Mouse (Mus musculus) forebrain, embryonic 11.5 days (tissue): ENCODE measurements around the gene Vamp3. TPM values are rescaled to one million over a fixed set of nuclear protein-coding genes. Genes with fewer than 3 reads are reported as not detected.

ENCODE experiments used
- ATAC-seq: fragments of 200-750 bp; cut with Nextera tagmentation; replicated peaks from 2 replicates; pipeline ENCODE4 v1.8.0; 2017; ENCODE audit warnings: moderate TSS enrichment; ENCODE audit not compliant: low FRiP score
- DNase-seq: peaks from one replicate; pipeline ENCODE4 v3.0.0-alpha.2; 2017; ENCODE audit warnings: low spot score
- H3K27ac ChIP-seq: fragments of 300-500 bp; sonication (generic); 2 replicates; pipeline ENCODE4 v1.5.1; 2014; ENCODE audit warnings: low read depth, low read length
- H3K27me3 ChIP-seq: fragments of 300-500 bp; sonication (generic); 2 replicates; pipeline ENCODE4 v1.6.1; 2014; ENCODE audit warnings: mild to moderate bottlenecking, low read length, mixed read lengths; ENCODE audit not compliant: control insufficient read depth, insufficient read depth
- H3K36me3 ChIP-seq: fragments of 300-500 bp; sonication (generic); 2 replicates; pipeline ENCODE4 v1.6.1; 2014; ENCODE audit warnings: mild to moderate bottlenecking, low read length, moderate library complexity, mixed read lengths; ENCODE audit not compliant: control insufficient read depth, insufficient read depth
- H3K4me1 ChIP-seq: fragments of 300-500 bp; sonication (generic); replicated peaks from 2 replicates; pipeline ENCODE4 v1.6.1; 2014; ENCODE audit warnings: low read length, mixed read lengths; ENCODE audit not compliant: control insufficient read depth, insufficient read depth
- H3K4me2 ChIP-seq: fragments of 300-500 bp; sonication (generic); 2 replicates; pipeline ENCODE4 v1.6.1; 2014; ENCODE audit warnings: low read depth, mild to moderate bottlenecking, low read length, moderate library complexity, mixed read lengths; ENCODE audit not compliant: severe bottlenecking
- H3K4me3 ChIP-seq: fragments of 300-500 bp; sonication (generic); 2 replicates; pipeline ENCODE4 v1.5.1; 2014; ENCODE audit warnings: low read depth, low read length
- H3K9ac ChIP-seq: fragments of 300-500 bp; sonication (generic); 2 replicates; pipeline ENCODE4 v1.6.1; 2014; ENCODE audit warnings: low read length
- H3K9me3 ChIP-seq: fragments of 300-500 bp; sonication (generic); 2 replicates; pipeline ENCODE4 v1.6.1; 2016; ENCODE audit warnings: low read length, mixed read lengths; ENCODE audit not compliant: control insufficient read depth
- WGBS: fragments of 180-500 bp; shearing (Covaris S2); extraction: QIAGEN DNeasy Blood & Tissue Kit; methylation state at CpG from one replicate; pipeline ENCODE4 v1.1.7; 2014; 5-methylcytosine and 5-hydroxymethylcytosine counted together
- polyA plus RNA-seq: library from polyadenylated mRNA; unstranded; fragments of >200 nt; fragmentation: Nextera tagmentation; extraction: Ambion mirVana; gene quantifications from 2 replicates; pipeline ENCODE4 v1.2.1, GENCODE M21; 2014

Gene Vamp3
- polyA plus RNA-seq, 1 experiment from 2014 or later = 109 TPM

DNA sequence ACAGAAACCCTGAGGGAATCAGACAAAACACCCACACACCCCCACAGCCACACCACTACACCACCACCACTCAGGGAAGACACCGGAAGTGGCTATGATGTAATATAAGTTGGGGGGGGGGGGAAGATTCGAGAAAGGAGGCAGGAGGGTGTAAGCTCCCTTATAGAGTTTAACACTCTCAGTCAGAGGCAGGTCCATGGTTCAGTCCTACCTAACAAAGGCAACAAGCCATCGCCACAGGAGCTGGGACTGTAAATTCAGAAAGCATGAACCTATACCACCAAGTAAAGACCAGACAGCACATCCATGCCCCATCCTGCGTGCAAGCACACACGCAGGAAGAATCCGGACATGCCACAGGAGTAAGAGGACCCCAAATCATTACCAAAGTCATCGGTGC is 31.5 kb upstream of the Vamp3 start, which contains the start of gene Gm13090:
Gene Gm13090, plus strand, starts transcription at position 301 of the 400 bp plus-strand sequence.
- 87% methylated on average over 7 of the region's 7 CpGs for WGBS
- Histone ChIP-seq H3K4me1 (no peaks in the 10 kb centered on the region; the same call in 1 of the 2 replicates), H3K36me3 (peaks cover 19% of the 10 kb centered on the region), H3K9me3 (no peaks in the 10 kb centered on the region), H3K4me2 (no peak within 1 kb of the TSS), H3K27me3 (no peaks in the 10 kb centered on the region), H3K4me3 (no peak within 1 kb of the TSS), H3K27ac (no peak within 1 kb of the TSS), H3K9ac (no peak within 1 kb of the TSS)
- ATAC-seq (no peak), DNase-seq (no peak)

DNA sequence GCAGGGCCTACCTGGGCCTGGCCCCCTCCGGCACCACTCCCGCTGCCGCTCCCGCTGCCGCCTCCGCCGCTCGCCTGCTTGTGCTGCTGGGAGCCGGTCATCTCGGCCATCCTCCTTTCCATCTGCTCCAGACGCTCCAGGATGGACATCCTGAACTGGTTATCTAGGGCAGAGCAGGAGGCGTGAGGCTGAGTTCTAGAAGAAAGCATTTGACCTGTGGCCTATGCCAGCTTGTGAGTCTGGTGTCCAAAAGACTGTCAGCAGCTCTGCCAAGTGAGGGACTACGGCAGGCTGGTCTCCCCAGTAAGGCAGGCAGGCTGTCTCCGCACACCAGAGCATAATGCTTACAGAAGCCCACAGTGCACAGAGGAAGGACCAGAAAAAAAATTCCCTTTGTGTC is 31.1 kb upstream of the Vamp3 start:
- WGBS = 93% methylated on average over 14 of the region's 14 CpGs
- no peak overlapping the region for H3K9ac ChIP-seq
- peaks cover 19% of the 10 kb centered on the region for H3K36me3 ChIP-seq
- ATAC-seq (no peak), DNase-seq (no peak)
- no peak overlapping the region for H3K4me2 ChIP-seq
- H3K27ac ChIP-seq = no peak overlapping the region
- no peaks in the 10 kb centered on the region; the same call in 1 of the 2 replicates for H3K4me1 ChIP-seq
- no peak overlapping the region for H3K4me3 ChIP-seq
- H3K9me3 ChIP-seq = no peaks in the 10 kb centered on the region
- no peaks in the 10 kb centered on the region for H3K27me3 ChIP-seq

DNA sequence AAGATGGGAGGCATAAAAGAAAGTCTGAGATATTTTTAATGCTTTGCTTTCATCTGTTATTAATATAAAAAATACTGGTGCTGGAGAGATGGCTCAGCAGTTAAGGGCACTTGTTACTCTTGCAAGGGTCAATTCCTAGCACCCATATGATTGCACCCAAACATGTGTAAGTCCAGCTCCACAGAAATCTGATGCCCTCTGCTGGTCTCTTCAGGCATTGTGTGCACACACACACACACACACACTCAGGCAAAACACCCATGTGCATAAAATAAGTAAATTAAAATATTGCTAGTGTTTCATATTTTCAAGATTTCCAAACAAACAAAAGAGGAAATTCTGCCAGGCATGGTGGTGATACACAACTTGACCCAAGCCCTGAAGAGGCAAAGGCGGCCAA is 29.6 kb upstream of the Vamp3 start:
- ATAC-seq (no peak), DNase-seq (no peak)
- 89% methylated on average over 1 of the region's 1 CpGs for WGBS
- Histone ChIP-seq H3K4me3 (no peak overlapping the region), H3K9ac (no peak overlapping the region), H3K9me3 (no peaks in the 10 kb centered on the region), H3K4me1 (no peaks in the 10 kb centered on the region; the same call in 1 of the 2 replicates), H3K4me2 (no peak overlapping the region), H3K27ac (no peak overlapping the region), H3K36me3 (peaks cover 19% of the 10 kb centered on the region), H3K27me3 (no peaks in the 10 kb centered on the region)

DNA sequence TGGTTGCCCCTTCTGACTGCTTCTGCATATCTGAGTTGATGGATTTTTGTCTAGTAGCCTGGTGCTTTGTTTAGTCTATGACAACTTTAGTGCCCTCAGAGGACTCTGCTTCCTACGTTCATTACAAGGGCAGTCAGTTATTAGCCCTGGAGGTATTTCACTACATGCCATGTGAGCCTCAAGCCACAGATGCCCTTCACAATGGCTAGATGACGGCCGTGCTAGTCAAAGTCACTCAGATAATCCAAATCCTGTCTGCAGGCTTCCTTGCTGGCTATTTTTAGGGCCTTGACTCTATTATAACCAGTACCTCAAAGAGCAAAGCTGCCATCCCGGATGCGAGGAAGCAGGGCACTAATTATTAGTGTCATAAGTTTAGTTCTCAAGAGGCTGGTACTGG is 25.3 kb upstream of the Vamp3 start:
- no peak for DNase-seq
- Histone ChIP-seq H3K27me3 (no peaks in the 10 kb centered on the region), H3K9ac (no peak overlapping the region), H3K36me3 (peaks cover 24% of the 10 kb centered on the region), H3K4me2 (no peak overlapping the region), H3K9me3 (no peaks in the 10 kb centered on the region), H3K4me1 (no peaks in the 10 kb centered on the region), H3K4me3 (no peak overlapping the region), H3K27ac (no peak overlapping the region)
- WGBS = 88% methylated on average over 5 of the region's 5 CpGs
- no peak for ATAC-seq

DNA sequence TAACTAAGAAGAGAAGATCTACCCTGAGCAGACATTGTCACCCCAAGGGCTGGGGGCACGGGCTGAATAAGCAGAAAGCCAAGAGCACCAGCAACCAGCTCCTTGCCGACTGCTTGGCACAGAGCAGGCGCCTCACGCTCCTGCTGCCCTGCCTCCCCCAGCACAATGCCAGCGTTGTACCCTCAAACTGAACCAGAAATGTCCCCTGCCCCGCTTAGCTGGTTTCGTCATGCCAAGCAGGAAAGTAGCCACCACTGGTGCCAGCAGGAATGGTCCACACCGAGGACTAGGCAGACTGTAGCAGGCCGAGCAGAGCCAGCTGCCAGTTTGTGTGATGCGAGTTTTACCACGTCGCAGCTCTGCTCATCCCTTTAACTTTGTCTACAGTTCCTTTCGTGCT is 24.2 kb upstream of the Vamp3 start:
- peaks cover 21% of the 10 kb centered on the region for H3K36me3 ChIP-seq
- no peak for ATAC-seq
- no peak overlapping the region for H3K9ac ChIP-seq
- no peaks in the 10 kb centered on the region for H3K27me3 ChIP-seq
- no peaks in the 10 kb centered on the region for H3K9me3 ChIP-seq
- DNase-seq = no peak
- H3K4me3 ChIP-seq = no peak overlapping the region
- H3K27ac ChIP-seq = no peak overlapping the region
- 93% methylated on average over 13 of the region's 13 CpGs for WGBS
- H3K4me1 ChIP-seq = no peaks in the 10 kb centered on the region
- no peak overlapping the region for H3K4me2 ChIP-seq

DNA sequence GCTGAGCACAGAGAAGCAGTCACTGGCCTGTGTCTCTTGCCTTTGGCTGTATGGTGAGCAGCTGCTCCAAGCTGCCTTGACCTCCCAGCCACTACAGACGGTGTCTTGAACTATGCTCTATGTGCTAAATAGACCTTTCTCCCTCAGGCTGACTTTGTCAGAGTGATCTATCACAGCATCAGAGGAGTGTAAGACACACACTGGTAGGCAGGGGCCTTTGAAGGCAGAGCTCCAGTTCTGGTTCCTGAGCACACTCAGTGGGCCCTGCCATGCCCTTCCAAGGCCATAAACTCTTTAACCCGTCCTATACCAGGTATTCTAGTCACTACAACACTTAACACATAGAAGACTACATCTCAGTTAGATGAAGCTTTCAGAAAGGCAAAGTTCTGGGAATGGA is 23.6 kb upstream of the Vamp3 start:
- Histone ChIP-seq H3K4me3 (no peak overlapping the region), H3K4me1 (no peaks in the 10 kb centered on the region), H3K9ac (no peak overlapping the region), H3K36me3 (peaks cover 21% of the 10 kb centered on the region), H3K27me3 (no peaks in the 10 kb centered on the region), H3K27ac (no peak overlapping the region), H3K9me3 (no peaks in the 10 kb centered on the region), H3K4me2 (no peak overlapping the region)
- ATAC-seq = no peak
- DNase-seq = no peak
- 85% methylated on average over 2 of the region's 2 CpGs for WGBS

DNA sequence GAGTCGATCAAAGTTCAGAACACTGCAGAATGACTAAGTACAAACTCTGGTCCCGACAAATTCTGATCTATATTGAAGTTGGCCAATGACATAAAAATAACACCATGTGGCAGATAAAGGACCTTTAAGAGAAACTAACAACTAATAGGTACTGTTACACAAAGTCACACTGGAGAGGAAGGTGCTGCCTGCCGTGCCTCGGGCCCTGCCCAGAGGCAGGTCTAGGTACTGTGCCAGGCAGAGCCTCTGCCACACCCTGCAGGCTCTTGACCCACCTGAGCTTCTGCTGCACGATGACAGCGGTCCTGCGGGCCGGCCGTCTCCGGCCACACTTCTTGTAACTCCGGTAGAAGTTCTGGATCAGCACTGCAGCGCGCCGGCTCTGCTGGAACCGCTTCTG is 17.1 kb upstream of the Vamp3 start:
- Histone ChIP-seq H3K36me3 (peaks cover 17% of the 10 kb centered on the region; the same call in 1 of the 2 replicates), H3K4me2 (no peak overlapping the region), H3K9ac (no peak overlapping the region), H3K27ac (no peak overlapping the region), H3K4me3 (no peak overlapping the region), H3K9me3 (no peaks in the 10 kb centered on the region), H3K27me3 (no peaks in the 10 kb centered on the region), H3K4me1 (no peaks in the 10 kb centered on the region)
- WGBS = 93% methylated on average over 15 of the region's 15 CpGs
- ATAC-seq (no peak), DNase-seq (no peak)

DNA sequence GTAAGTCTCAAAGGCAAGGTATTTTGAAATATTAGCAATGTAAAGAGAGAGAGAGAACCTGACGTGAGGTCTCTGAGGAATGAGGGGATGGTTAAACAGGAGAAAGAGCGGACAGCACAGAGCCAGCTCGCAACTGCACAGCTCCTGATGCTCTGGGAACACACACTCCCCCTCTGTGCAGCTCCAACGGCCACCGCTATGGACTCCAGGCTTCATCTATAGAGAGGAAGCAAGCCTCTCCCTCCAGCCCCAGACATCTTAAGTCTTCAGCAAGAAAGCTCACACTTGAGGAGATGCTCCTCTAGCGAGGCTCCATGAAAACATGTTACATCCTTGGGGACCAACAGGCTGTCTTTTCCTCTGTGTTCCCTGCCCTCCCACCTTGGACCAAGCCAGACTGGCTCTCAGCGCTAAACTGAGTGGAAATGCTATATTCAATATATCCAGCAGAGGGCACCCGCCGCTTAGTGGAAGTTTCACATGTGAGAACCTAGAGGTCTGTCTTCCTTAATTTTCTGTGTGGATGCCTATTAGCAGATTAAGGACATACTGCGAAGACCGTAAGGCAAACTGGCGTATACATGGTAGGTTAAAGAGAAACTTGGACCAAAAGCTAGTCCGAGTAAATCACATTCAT is 15.5 kb upstream of the Vamp3 start:
- Histone ChIP-seq H3K27ac (no peak overlapping the region), H3K4me2 (no peak overlapping the region), H3K27me3 (no peaks in the 10 kb centered on the region), H3K9me3 (no peaks in the 10 kb centered on the region), H3K36me3 (peaks cover 10% of the 10 kb centered on the region; the same call in 1 of the 2 replicates), H3K9ac (no peak overlapping the region), H3K4me1 (no peaks in the 10 kb centered on the region), H3K4me3 (no peak overlapping the region)
- ATAC-seq (0 out of 2 replicates have a peak, but pooled peaks have one; percentile 44), DNase-seq (peak; percentile 83)
- 57% methylated on average over 13 of the region's 13 CpGs for WGBS

DNA sequence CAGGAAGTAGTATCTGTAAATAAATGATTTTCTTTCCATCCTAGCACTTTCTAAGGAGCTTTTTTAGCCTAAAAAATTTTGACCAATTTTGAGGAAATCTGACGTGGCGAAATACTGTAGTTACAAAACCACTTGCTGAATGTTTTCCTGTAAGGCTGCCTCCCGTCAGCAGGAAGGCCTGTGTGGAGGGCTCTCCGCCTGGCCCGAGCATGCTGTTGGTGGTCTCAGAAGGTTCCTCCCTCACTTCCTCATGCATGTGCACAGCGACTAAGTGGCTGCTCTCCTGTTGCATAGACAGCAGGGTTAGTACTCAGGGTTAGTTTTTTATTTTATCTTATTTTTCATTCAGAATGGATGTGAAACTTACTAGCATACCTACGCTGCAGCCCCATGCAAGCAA is 13.2 kb upstream of the Vamp3 start:
- no peak overlapping the region for H3K4me2 ChIP-seq
- ATAC-seq (no peak), DNase-seq (peak; percentile 40)
- no peak overlapping the region for H3K9ac ChIP-seq
- no peak overlapping the region for H3K4me3 ChIP-seq
- WGBS = 88% methylated on average over 7 of the region's 7 CpGs
- no peak overlapping the region for H3K27ac ChIP-seq
- no peaks in the 10 kb centered on the region for H3K27me3 ChIP-seq
- peaks cover 3% of the 10 kb centered on the region; the same call in 1 of the 2 replicates for H3K36me3 ChIP-seq
- no peaks in the 10 kb centered on the region for H3K9me3 ChIP-seq
- H3K4me1 ChIP-seq = no peaks in the 10 kb centered on the region
